Mouse (Mus musculus) erythroblast, embryonic 14.5 days (primary cell): ENCODE measurements around the gene Becn1. TPM values are rescaled to one million over a fixed set of nuclear protein-coding genes. Genes with fewer than 3 reads are reported as not detected.
A peak's percentile ranks its signal among the peaks of the same experiment; 100 is the strongest.

Experiments
- H3K27me3 ChIP-seq: 2 replicates; pipeline ENCODE4 v1.6.1; 2012; ENCODE audit warnings: inconsistent platforms; ENCODE audit not compliant: control insufficient read depth
- H3K36me3 ChIP-seq: 2 replicates; pipeline ENCODE4 v1.6.1; 2012; ENCODE audit warnings: mild to moderate bottlenecking, inconsistent platforms; ENCODE audit not compliant: control insufficient read depth
- H3K4me1 ChIP-seq: 2 replicates; pipeline ENCODE4 v1.6.1; 2012; ENCODE audit warnings: inconsistent platforms; ENCODE audit not compliant: control insufficient read depth
- H3K4me3 ChIP-seq: replicated peaks from 2 replicates; pipeline ENCODE3; 2012; ENCODE audit warnings: moderate library complexity, mild to moderate bottlenecking, inconsistent platforms
- H3K9me3 ChIP-seq: 2 replicates; pipeline ENCODE4 v1.6.1; 2012; ENCODE audit warnings: low read length, inconsistent platforms, mixed read lengths; ENCODE audit not compliant: control insufficient read depth
- GATA1 ChIP-seq: IDR thresholded peaks from 2 replicates; pipeline ENCODE4 v1.6.1; 2012; ENCODE audit warnings: low read length, inconsistent platforms, mixed read lengths
- TAL1 ChIP-seq: IDR thresholded peaks from 3 replicates; pipeline ENCODE4 v1.6.1; 2012; ENCODE audit warnings: low read length, inconsistent platforms, mixed read lengths
- polyA plus RNA-seq: library from polyadenylated mRNA; stranded (reverse); fragments of >175 nt; gene quantifications from 2 replicates; pipeline ENCODE4 v1.2.3, GENCODE M21; 2012

Gene Becn1
- polyA plus RNA-seq, 1 experiment: 19.6 TPM

GRCm38 (mm10) chr11:101277381-101278222, 24.5 kb downstream of the Becn1 start:
- Histone ChIP-seq H3K4me1 (peaks cover 38% of the 10 kb centered on the region), H3K27me3 (peaks cover 5% of the 10 kb centered on the region), H3K9me3 (no peaks in the 10 kb centered on the region), H3K36me3 (peaks cover 43% of the 10 kb centered on the region), H3K4me3 (peak overlapping the region; percentile 83)
- TF ChIP-seq TAL1: no peak
- TF ChIP-seq GATA1: peak; percentile 46

- Histone ChIP-seq H3K4me3 (peak overlapping the region; percentile 10), H3K36me3 (peaks cover 47% of the 10 kb centered on the region), H3K4me1 (peaks cover 38% of the 10 kb centered on the region), H3K27me3 (peaks cover 8% of the 10 kb centered on the region), H3K9me3 (no peaks in the 10 kb centered on the region)
- TF ChIP-seq GATA1 (no peak), TAL1 (no peak)
Measured at GRCm38 (mm10) chr11:101276319-101277070, 25.6 kb downstream of the Becn1 start.

- no peak for TF ChIP-seq GATA1
- no peak for TF ChIP-seq TAL1
- no peaks in the 10 kb centered on the region for H3K9me3 ChIP-seq
- no peak overlapping the region for H3K4me3 ChIP-seq
- H3K4me1 ChIP-seq: peaks cover 38% of the 10 kb centered on the region
- peaks cover 3% of the 10 kb centered on the region for H3K27me3 ChIP-seq
- H3K36me3 ChIP-seq: peaks cover 47% of the 10 kb centered on the region
Measured at GRCm38 (mm10) chr11:101275309-101275708, 26.8 kb downstream of the Becn1 start.

- no peak overlapping the region for H3K4me3 ChIP-seq
- H3K27me3 ChIP-seq: peaks cover 21% of the 10 kb centered on the region
- TF ChIP-seq GATA1: no peak
- no peak for TF ChIP-seq TAL1
- H3K36me3 ChIP-seq: peaks cover 53% of the 10 kb centered on the region
- peaks cover 32% of the 10 kb centered on the region for H3K4me1 ChIP-seq
- no peaks in the 10 kb centered on the region for H3K9me3 ChIP-seq
Measured at GRCm38 (mm10) chr11:101272446-101272845, 29.6 kb downstream of the Becn1 start.

- H3K36me3 ChIP-seq: peaks cover 38% of the 10 kb centered on the region
- no peak for TF ChIP-seq GATA1
- TF ChIP-seq TAL1: no peak
- peaks cover 44% of the 10 kb centered on the region for H3K27me3 ChIP-seq
Measured at GRCm38 (mm10) chr11:101269577-101270116, 32.4 kb downstream of the Becn1 start.

GRCm38 (mm10) chr11:101265906-101266305, 36.2 kb downstream of the Becn1 start:
- H3K36me3 ChIP-seq: peaks cover 33% of the 10 kb centered on the region
- peaks cover 12% of the 10 kb centered on the region for H3K9me3 ChIP-seq
- no peak overlapping the region for H3K4me3 ChIP-seq
- H3K4me1 ChIP-seq: peaks cover 50% of the 10 kb centered on the region
- peaks cover 78% of the 10 kb centered on the region for H3K27me3 ChIP-seq
- TF ChIP-seq TAL1 (no peak), GATA1 (no peak)

More at GRCm38 (mm10) chr11:101269577-101270116, 32.4 kb downstream of the Becn1 start:
- Histone ChIP-seq H3K4me1 (peaks cover 22% of the 10 kb centered on the region), H3K4me3 (no peak overlapping the region), H3K9me3 (peaks cover 7% of the 10 kb centered on the region)

GRCm38 (mm10) chr11:101264954-101265471, 37.1 kb downstream of the Becn1 start:
- H3K4me3 ChIP-seq: no peak overlapping the region
- H3K27me3 ChIP-seq: peaks cover 82% of the 10 kb centered on the region
- peaks cover 33% of the 10 kb centered on the region for H3K36me3 ChIP-seq
- peaks cover 12% of the 10 kb centered on the region for H3K9me3 ChIP-seq
- H3K4me1 ChIP-seq: peaks cover 58% of the 10 kb centered on the region
- TF ChIP-seq TAL1: no peak
- TF ChIP-seq GATA1: no peak

- H3K27me3 ChIP-seq: peaks cover 75% of the 10 kb centered on the region
- peaks cover 33% of the 10 kb centered on the region for H3K36me3 ChIP-seq
- no peak overlapping the region for H3K4me3 ChIP-seq
- peaks cover 58% of the 10 kb centered on the region for H3K4me1 ChIP-seq
- TF ChIP-seq GATA1: no peak
- no peak for TF ChIP-seq TAL1
- H3K9me3 ChIP-seq: peaks cover 12% of the 10 kb centered on the region
Measured at GRCm38 (mm10) chr11:101263989-101264280, 38.2 kb downstream of the Becn1 start.
